Mouse (Mus musculus) urinary bladder, postnatal 4 days (tissue): ENCODE results near the gene Tut1.
"Not testable (repeated sequence)": the region's sequence is repeated elsewhere in the genome, so short reads cannot be mapped to it uniquely, and the experiment has no call there.

Source experiments
- DNase-seq, 2 experiments: peaks; one replicate each; pipeline ENCODE4 v3.0.0; 2021 to 2022; ENCODE audit warnings: low spot score in 2 of 2

Gene Tut1

GRCm38 (mm10) chr19:9006915-9007314 lies 53.3 kb downstream of the Tut1 start:
- not testable (repeated sequence) for DNase-seq
